Mouse (Mus musculus): ENCODE data around the gene Col4a3. TPM values are rescaled to one million over a fixed set of nuclear protein-coding genes. Genes with fewer than 3 reads are reported as not detected.

Col4a3 gene
- total and polyA plus RNA-seq, 3 experiments = not detected

GRCm38 (mm10) chr1:82738066-82738465, 151.3 kb downstream of the Col4a3 start:
- no peak for DNase-seq (ENCODE audit: extremely low read depth)
- Histone ChIP-seq H3K79me2 (replicated peaks; ENCODE audit: control insufficient read depth, extremely low read depth, insufficient read depth, poor library complexity, severe bottlenecking) (0 out of 2 replicates have a peak, but pooled peaks cover 3% of the 10 kb centered on the region), H3K9me3 (replicated peaks; ENCODE audit: low read length) (no peaks in the 10 kb centered on the region), H3K9ac (ENCODE audit: insufficient read depth, low read depth) (no peak overlapping the region), H3K4me1 (ENCODE audit: control insufficient read depth in 1 of 2, insufficient read depth in 2 of 2) (peaks cover 0 to 11% of the 10 kb centered on the region in 2 experiments; a peak in 1 of 4 replicates), H3K36me3 (replicated peaks in 1 of 2; ENCODE audit: control insufficient read depth in 1 of 2, insufficient read depth in 1 of 2, low read length in 1 of 2) (peaks cover 47 to 81% of the 10 kb centered on the region in 2 experiments), H3K27ac (ENCODE audit: insufficient read depth, low read depth) (no peak overlapping the region), H3K4me2 (ENCODE audit: insufficient read depth, low read depth, poor library complexity, severe bottlenecking) (no peak overlapping the region), H3K27me3 (replicated peaks) (no peaks in the 10 kb centered on the region), H3K4me3 (replicated peaks in 1 of 3; ENCODE audit: low read depth in 2 of 3, low read length in 2 of 3, poor library complexity in 1 of 3) (no peak overlapping the region)
- in situ Hi-C loops (cut with MboI; ENCODE audit: low pct_ligation_motif_present, low pct_unique_long_range_greater_than_20kb, low sequenced_read_pairs) (no loop called here), dilution Hi-C loops (cut with MboI; ENCODE audit: extremely low pct_ligation_motif_present, extremely low pct_unique_long_range_greater_than_20kb, low sequenced_read_pairs) (no loop called here)
- TF ChIP-seq BHLHE40 (IDR thresholded peaks at IDR 0.05; ENCODE audit: low read depth, low read length) (no peak), POLR2AphosphoS2 (IDR thresholded peaks at IDR 0.05; ENCODE audit: low read depth, low read length) (no peak), MEF2A (IDR thresholded peaks at IDR 0.05; ENCODE audit: borderline replicate concordance, low read depth, low read length) (no peak), NELFE (IDR thresholded peaks at IDR 0.05; ENCODE audit: low read depth, low read length) (no peak), SMC3 (IDR thresholded peaks at IDR 0.05; ENCODE audit: low read depth, low read length) (no peak), CHD2 (IDR thresholded peaks at IDR 0.05; ENCODE audit: low read length) (no peak), SIN3A (IDR thresholded peaks at IDR 0.05; ENCODE audit: low read length) (no peak), HCFC1 (IDR thresholded peaks at IDR 0.05; ENCODE audit: low read depth, low read length) (no peak), PAX5 (IDR thresholded peaks at IDR 0.05; ENCODE audit: low read length) (no peak), TCF12 (IDR thresholded peaks at IDR 0.05; ENCODE audit: low read depth, low read length) (no peak), ZMIZ1 (IDR thresholded peaks at IDR 0.05; ENCODE audit: low read depth, low read length) (no peak), TBP (conservative IDR thresholded peaks at IDR 0.05; ENCODE audit: low read depth, low read length) (no peak), JUND (conservative IDR thresholded peaks at IDR 0.05; ENCODE audit: low read depth, low read length) (no peak), MXI1 (IDR thresholded peaks at IDR 0.05; ENCODE audit: low read depth, low read length) (no peak), ELF1 (IDR thresholded peaks at IDR 0.05; ENCODE audit: low read depth, low read length) (no peak)

GRCm38 (mm10) chr1:82741539-82741938, 154.8 kb downstream of the Col4a3 start:
- TF ChIP-seq POLR2A (IDR thresholded peaks at IDR 0.05; ENCODE audit: low read depth, low read length) = no peak
- no peak for TF ChIP-seq MAX (IDR thresholded peaks at IDR 0.05; ENCODE audit: low read length)
- no peak for TF ChIP-seq TBP (conservative IDR thresholded peaks at IDR 0.05; ENCODE audit: low read depth, low read length)
- no peak for TF ChIP-seq MEF2A (IDR thresholded peaks at IDR 0.05; ENCODE audit: borderline replicate concordance, low read depth, low read length)
- TF ChIP-seq SIN3A (IDR thresholded peaks at IDR 0.05; ENCODE audit: low read length) = no peak
- TF ChIP-seq CHD2 (IDR thresholded peaks at IDR 0.05; ENCODE audit: low read length) = no peak
- no peak for TF ChIP-seq ZNF384 (IDR thresholded peaks at IDR 0.05; ENCODE audit: low read depth, low read length)
- no peak for TF ChIP-seq ZKSCAN1 (IDR thresholded peaks at IDR 0.05; ENCODE audit: borderline replicate concordance, low read depth, low read length)
- no peak for TF ChIP-seq ETS1 (conservative IDR thresholded peaks at IDR 0.05; ENCODE audit: low read depth, low read length)
- TF ChIP-seq KAT2A (IDR thresholded peaks at IDR 0.05; ENCODE audit: insufficient replicate concordance, low read length) = no peak
- TF ChIP-seq GABPA (IDR thresholded peaks at IDR 0.05; ENCODE audit: insufficient replicate concordance, low read depth, low read length) = no peak
- H3K4me1 ChIP-seq (ENCODE audit: control insufficient read depth in 1 of 2, insufficient read depth in 2 of 2) = peaks cover 0 to 11% of the 10 kb centered on the region in 2 experiments; a peak in 1 of 4 replicates
- no peak overlapping the region for H3K9ac ChIP-seq (ENCODE audit: insufficient read depth, low read depth)
- no peak overlapping the region for H3K4me3 ChIP-seq (replicated peaks in 1 of 3; ENCODE audit: low read depth in 2 of 3, low read length in 2 of 3, poor library complexity in 1 of 3)
- H3K27me3 ChIP-seq (replicated peaks) = no peaks in the 10 kb centered on the region
- dilution Hi-C loops (cut with MboI; ENCODE audit: extremely low pct_ligation_motif_present, extremely low pct_unique_long_range_greater_than_20kb, low sequenced_read_pairs) = no loop called here
- no peak for DNase-seq (ENCODE audit: extremely low read depth)
- in situ Hi-C loops (cut with MboI; ENCODE audit: low pct_ligation_motif_present, low pct_unique_long_range_greater_than_20kb, low sequenced_read_pairs) = no loop called here
- 0 out of 2 replicates have a peak, but pooled peaks cover 3% of the 10 kb centered on the region for H3K79me2 ChIP-seq (replicated peaks; ENCODE audit: control insufficient read depth, extremely low read depth, insufficient read depth, poor library complexity, severe bottlenecking)
- H3K36me3 ChIP-seq (replicated peaks in 1 of 2; ENCODE audit: control insufficient read depth in 1 of 2, insufficient read depth in 1 of 2, low read length in 1 of 2) = peaks cover 35 to 63% of the 10 kb centered on the region in 2 experiments
- H3K27ac ChIP-seq (ENCODE audit: insufficient read depth, low read depth) = no peak overlapping the region
- H3K9me3 ChIP-seq (replicated peaks; ENCODE audit: low read length) = no peaks in the 10 kb centered on the region
- no peak overlapping the region for H3K4me2 ChIP-seq (ENCODE audit: insufficient read depth, low read depth, poor library complexity, severe bottlenecking)
